Mouse (Mus musculus) left cerebral cortex, adult 9 months (tissue): ENCODE measurements around the gene Retreg2.

Experiments used
- DNase-seq, 2 experiments: peaks; one replicate each; pipeline ENCODE4 v3.0.0; 2022; ENCODE audit warnings: low spot score in 2 of 2

Retreg2 gene

GRCm38 (mm10) chr1:75142301-75143261 is at the start of gene Retreg2, which contains the start of gene Cnppd1:
TSS of gene Retreg2 (plus strand) at chr1:75142778.
TSS of gene Cnppd1 (minus strand) at chr1:75142711.
- peak; percentile 87 to 95 for DNase-seq

DNA sequence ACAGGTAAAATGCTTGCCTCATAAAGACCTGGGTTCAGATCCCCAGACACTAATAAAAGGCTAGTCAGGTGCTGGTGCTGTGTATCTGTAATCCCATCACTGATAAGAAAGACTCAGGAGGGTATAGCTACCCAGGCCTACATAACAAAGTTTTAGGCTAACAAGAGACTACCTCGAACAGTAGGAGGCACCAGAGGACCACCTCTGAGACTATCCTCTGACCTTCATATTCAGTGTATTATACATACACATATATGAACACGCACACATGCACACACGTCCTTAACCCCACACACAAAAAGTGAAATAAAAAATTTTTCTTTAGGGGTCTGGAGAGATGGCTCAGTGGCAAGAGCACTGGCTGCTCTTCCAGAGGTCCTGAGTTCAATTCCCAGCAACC is 20.4 kb upstream of the Retreg2 start:
- DNase-seq: no peak

- DNase-seq: peak; percentile 76 to 90
Observed at GRCm38 (mm10) chr1:75124346-75125321, 17.9 kb upstream of the Retreg2 start, which contains the start of gene Nhej1. TSS of gene Nhej1 (minus strand) at chr1:75125200.

DNA sequence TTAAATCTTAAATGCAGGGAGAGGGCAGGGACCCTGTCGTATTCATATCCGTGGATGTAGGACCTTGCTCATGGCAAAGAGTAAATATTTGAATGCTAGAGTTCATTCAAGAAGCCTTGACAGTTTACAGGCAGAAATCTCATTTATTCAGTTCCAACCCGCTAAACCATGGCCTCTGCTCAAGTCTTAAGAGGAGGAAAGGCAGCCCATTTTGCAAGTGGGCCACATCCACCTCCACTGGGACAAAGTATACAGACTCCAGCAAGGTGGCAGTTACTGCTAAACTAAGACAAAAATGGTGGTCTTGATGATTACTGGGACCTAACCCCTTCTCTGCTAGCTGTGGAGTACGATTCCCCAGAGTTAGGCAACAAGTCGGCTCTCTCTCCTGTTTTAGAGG is 17.2 kb upstream of the Retreg2 start:
- no peak for DNase-seq

DNA sequence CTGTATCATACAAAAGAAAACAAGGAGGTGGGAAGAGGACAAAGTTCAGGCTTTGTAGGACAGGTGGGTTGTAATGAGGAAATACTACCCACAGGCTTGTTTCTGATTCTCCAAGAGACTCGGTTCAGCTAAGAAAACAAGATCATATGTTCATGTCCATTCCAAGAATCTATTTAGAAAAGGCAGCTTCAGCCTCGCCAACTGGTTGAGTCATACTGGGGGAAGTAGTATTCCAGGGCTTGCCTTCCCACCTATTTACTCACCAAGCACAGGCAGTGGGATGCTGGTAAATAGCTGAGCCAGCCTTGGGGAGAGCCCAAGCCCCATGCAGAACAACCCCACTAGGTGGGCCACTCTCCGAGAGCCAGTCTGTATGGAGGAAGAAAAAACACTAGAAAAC is 13.9 kb upstream of the Retreg2 start:
- DNase-seq: no peak

GRCm38 (mm10) chr1:75133421-75134207 is 9.0 kb upstream of the Retreg2 start, which contains the start of gene Slc23a3:
TSS of gene Slc23a3 (minus strand) at chr1:75133890.
- no peak for DNase-seq

DNA sequence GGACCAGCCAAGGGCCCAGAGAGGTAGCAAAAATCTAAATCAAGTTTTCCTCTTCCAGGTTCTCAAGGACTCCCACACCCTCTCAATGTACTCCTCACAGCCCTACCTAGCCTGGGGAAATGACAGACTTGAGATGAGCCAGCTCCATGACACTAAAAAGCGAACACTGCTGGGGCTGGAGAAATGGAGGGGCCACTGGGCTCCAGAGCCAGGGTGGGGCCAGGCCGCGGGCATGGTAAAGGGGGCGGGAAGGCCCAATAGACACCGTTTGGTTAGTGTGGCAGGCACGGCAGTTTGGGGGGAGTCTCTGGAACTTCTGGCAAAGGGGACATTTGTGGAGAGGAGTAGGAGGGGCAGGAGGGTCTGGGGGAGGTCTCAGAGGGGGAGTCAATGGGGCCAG is 6.3 kb upstream of the Retreg2 start:
- no peak for DNase-seq

DNA sequence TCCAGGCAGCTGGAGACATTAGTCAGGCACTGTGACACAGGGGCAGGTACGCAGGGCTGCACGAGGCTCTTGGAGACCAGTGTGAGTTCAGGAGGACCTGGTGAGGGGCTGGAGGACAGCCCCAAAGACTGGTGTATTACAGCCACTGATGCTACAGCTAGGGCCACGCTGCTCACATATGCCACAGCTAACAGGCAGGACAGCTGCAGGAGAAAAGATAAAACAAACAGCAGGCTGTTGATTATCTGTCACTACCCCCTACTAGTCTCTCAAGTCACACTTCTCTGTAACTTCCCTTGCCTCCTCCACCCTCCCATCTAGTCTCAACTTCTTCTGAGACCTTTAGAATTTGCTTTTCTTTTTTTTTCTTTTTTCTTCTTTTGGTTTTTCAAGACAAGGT is 5.8 kb upstream of the Retreg2 start:
- no peak for DNase-seq

DNA sequence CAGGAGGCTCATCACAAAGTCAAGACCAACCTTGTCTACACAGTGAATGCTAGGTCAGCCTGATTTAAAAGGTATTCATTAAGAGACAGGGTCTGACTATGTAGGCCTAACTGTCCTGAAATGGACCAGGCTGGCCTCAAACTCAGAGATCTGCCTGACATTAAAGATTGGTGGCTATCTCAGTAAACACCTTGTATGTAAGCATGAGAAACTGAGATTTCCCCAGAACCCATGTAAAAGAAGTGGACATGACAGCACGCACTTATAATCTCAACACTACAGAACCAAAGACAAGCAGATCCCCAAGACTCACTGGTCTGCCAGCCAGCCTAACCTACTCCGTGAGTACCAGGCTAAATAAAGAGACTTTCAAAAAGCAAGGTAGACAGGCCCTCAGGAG is 4.1 kb upstream of the Retreg2 start:
- no peak for DNase-seq

GRCm38 (mm10) chr1:75140601-75141190 is 1.9 kb upstream of the Retreg2 start:
- DNase-seq: no peak

- DNase-seq: peak in 1 of 2 experiments; percentile 52
Observed at GRCm38 (mm10) chr1:75141486-75142190, 940 bp upstream of the Retreg2 start.

GRCm38 (mm10) chr1:75145589-75145988 is 3.0 kb downstream of the Retreg2 start:
- no peak for DNase-seq

- no peak for DNase-seq
Observed at GRCm38 (mm10) chr1:75147411-75148135, 5.0 kb downstream of the Retreg2 start.

DNA sequence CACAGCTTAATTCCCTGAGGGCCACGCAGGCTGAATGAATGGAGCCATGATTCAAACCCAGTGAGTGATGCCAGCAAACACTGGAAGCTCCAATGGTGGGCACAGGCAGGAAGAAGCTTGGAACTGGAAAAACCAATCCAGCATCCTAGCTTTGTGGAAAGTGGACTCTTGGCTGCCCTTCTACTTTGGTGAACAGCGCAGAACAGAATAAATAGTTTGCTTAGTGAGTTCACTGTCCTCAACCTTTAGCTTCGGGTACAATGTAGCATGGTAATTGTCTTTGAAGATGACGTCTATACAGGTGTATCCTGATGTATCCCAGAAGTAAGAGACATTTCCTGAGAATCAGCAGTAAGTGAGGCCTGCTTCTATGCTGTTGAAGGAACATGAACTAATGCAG is 6.1 kb downstream of the Retreg2 start:
- DNase-seq: no peak

DNA sequence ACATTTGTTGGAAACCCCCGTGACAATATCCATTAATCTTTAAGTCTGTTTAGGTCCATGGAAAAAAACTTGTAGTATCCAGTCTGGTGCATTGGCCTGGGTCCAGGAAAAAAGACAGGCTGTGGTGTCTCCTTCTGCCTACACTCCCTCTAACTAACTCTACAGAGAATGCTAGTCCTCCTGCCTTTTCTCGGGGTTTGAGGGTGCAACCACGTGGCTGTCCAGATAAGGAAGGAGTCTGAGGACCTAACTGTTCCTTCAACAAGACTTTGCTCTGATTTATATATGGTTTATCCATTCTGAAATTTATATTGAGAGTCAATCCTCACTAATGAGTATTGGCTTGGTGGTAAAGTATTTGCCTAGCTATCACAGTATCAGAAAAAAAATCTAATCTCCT is 13.3 kb downstream of the Retreg2 start:
- no peak for DNase-seq

GRCm38 (mm10) chr1:75158990-75159389 is 16.4 kb downstream of the Retreg2 start:
- no peak for DNase-seq

GRCm38 (mm10) chr1:75159540-75160255 is 17.1 kb downstream of the Retreg2 start:
- no peak for DNase-seq

GRCm38 (mm10) chr1:75160256-75160617 is 17.7 kb downstream of the Retreg2 start:
- DNase-seq: no peak

DNA sequence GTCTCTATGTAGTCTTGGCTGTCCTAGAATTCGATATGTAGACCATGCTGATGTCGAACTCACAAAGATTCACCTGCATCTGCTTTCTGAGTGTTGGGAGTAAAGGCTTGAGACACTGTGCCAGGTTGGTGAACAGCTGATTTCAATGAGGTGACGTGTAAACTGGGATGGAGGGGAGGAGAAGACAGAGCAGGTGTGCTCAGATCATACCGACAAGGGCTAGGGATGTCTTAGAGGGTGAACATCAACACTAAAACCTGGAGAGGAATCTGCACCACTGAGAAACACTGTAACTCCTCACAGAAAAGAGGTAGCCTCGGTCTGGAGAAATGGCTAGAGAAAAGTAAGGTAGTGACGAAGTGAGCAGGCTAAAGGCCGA is 25.5 kb downstream of the Retreg2 start:
- DNase-seq: no peak
